Mouse (Mus musculus): ENCODE data around the gene Mid1.

DNA sequence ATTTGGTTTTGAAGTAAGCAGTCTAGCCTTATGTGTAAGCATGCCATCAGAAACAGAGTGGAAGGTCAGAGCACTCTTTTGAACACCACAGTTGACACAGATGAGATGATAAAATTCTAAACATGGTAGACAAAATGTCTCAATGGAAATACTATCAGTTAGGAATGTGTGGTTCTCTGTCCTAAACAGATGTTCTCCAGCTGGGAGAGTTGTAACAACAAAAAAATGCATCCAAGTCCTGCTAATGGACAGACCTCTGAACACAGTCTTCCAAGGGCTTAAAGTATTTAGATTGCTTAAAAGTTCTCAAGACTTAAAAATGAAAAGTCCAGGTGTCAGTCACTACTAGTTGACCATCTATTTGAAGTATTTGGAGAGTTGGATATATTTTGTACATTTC lies 177.4 kb downstream of the Mid1 start:
- TF ChIP-seq ZC3H11A (IDR thresholded peaks at IDR 0.05; ENCODE audit: borderline replicate concordance, low read depth, low read length) (no peak), ZNF384 (IDR thresholded peaks at IDR 0.05; ENCODE audit: low read depth, low read length) (no peak), CHD2 (IDR thresholded peaks at IDR 0.05; ENCODE audit: low read depth, low read length) (no peak)
